In genomic region chrX:64277991-64278301, GRCm38 (mm10) we compare ENCODE assay signal across 10 mouse cellular contexts. TPM values are rescaled to one million over a fixed set of nuclear protein-coding genes. Genes with fewer than 3 reads are reported as not detected.
A peak's percentile ranks its signal among the peaks of the same experiment; 100 is the strongest.
DNase-seq lines count a peak whose midpoint lies in the region; ATAC-seq lines count a peak whose summit lies in the region.
"Had no signal": no experiment of that assay in that cellular context is flagged by ENCODE, and none has a peak within 500 bp of the region (broad histone marks: within the 10 kb centered on the region; RNA-seq: fewer than 3 reads in every experiment).

No protein-coding gene starts in this region.

- peak overlapping the region; percentile 58 for H3K4me2 ChIP-seq in forebrain, embryonic 14.5 days (ENCODE audit: low read length)
- peak overlapping the region; percentile 60 for H3K4me2 ChIP-seq in midbrain, embryonic 12.5 days (replicated peaks)

- no peak overlapping the region for H3K9ac ChIP-seq in forebrain, embryonic 14.5 days (ENCODE audit: low read length)
- H3K9ac ChIP-seq in midbrain, embryonic 12.5 days (replicated peaks): no peak overlapping the region

- H3K4me1 ChIP-seq in heart, embryonic 10.5 days: no peaks in the 10 kb centered on the region
- H3K4me1 ChIP-seq in forebrain, embryonic 14.5 days (ENCODE audit: control insufficient read depth, insufficient read depth, low read length): no peaks in the 10 kb centered on the region
- no peaks in the 10 kb centered on the region for H3K4me1 ChIP-seq in midbrain, embryonic 12.5 days

- ATAC-seq in forebrain, embryonic 14.5 days: peak; percentile 22; the same call in 1 of the 2 replicates
- ATAC-seq in midbrain, embryonic 12.5 days (ENCODE audit: low FRiP score, low read depth): peak; percentile 47; the same call in 1 of the 2 replicates
- no peak for ATAC-seq in erythroid progenitor cell, adult 5-6 weeks (replicated peaks; ENCODE audit: low FRiP score, poor library complexity, severe bottlenecking)

- 16% methylated on average over 6 of the region's 6 CpGs for WGBS in heart, embryonic 10.5 days
- WGBS in forebrain, embryonic 14.5 days: 20% methylated on average over 6 of the region's 6 CpGs
- 24% methylated on average over 6 of the region's 6 CpGs for WGBS in midbrain, embryonic 12.5 days

- no peaks in the 10 kb centered on the region for H3K36me3 ChIP-seq in heart, embryonic 10.5 days
- H3K36me3 ChIP-seq in forebrain, embryonic 14.5 days (ENCODE audit: control insufficient read depth, insufficient read depth, low read length): no peaks in the 10 kb centered on the region
- no peaks in the 10 kb centered on the region for H3K36me3 ChIP-seq in midbrain, embryonic 12.5 days

- no peak for DNase-seq in heart, embryonic 10.5 days (ENCODE audit: low spot score)
- DNase-seq in heart, adult 9 months (ENCODE audit: low spot score in 2 of 2): no peak
- peak; percentile 47 for DNase-seq in brain, adult 2 months (ENCODE audit: low read depth, low spot score)
- DNase-seq in forebrain, embryonic 14.5 days (ENCODE audit: low spot score): peak; percentile 44
- no peak for DNase-seq in layer of hippocampus, adult 8-10 months (ENCODE audit: low spot score in 2 of 2)
- DNase-seq in layer of hippocampus, adult 9-11 months: no peak
- DNase-seq: adrenal gland, adult 2 months; thymus, adult 18-20 months had no signal

- H3K9me3 ChIP-seq in heart, embryonic 10.5 days: no peaks in the 10 kb centered on the region
- no peaks in the 10 kb centered on the region for H3K9me3 ChIP-seq in forebrain, embryonic 14.5 days (replicated peaks; ENCODE audit: control insufficient read depth, low read length)
- no peaks in the 10 kb centered on the region for H3K9me3 ChIP-seq in midbrain, embryonic 12.5 days

- H3K27ac ChIP-seq in heart, embryonic 10.5 days: no peak overlapping the region
- no peak overlapping the region for H3K27ac ChIP-seq in forebrain, embryonic 14.5 days (ENCODE audit: low read depth, low read length)
- no peak overlapping the region for H3K27ac ChIP-seq in midbrain, embryonic 12.5 days (replicated peaks)

- H3K4me3 ChIP-seq in heart, embryonic 10.5 days: peak overlapping the region; percentile 60
- peak overlapping the region; percentile 46; the same call in 1 of the 2 replicates for H3K4me3 ChIP-seq in forebrain, embryonic 14.5 days (ENCODE audit: low read depth, low read length)
- peak overlapping the region; percentile 53; the same call in 1 of the 2 replicates for H3K4me3 ChIP-seq in midbrain, embryonic 12.5 days

- peaks cover 7% of the 10 kb centered on the region; the same call in 1 of the 2 replicates for H3K27me3 ChIP-seq in heart, embryonic 10.5 days (ENCODE audit: insufficient read depth, poor library complexity, severe bottlenecking)
- H3K27me3 ChIP-seq in forebrain, embryonic 14.5 days (replicated peaks; ENCODE audit: control insufficient read depth, insufficient read depth, low read length): no peaks in the 10 kb centered on the region
- H3K27me3 ChIP-seq in midbrain, embryonic 12.5 days: no peaks in the 10 kb centered on the region

RNA-seq across cellular contexts. Expression of gene Slitrk4, which starts 1.1 kb away (rescaled TPM):
- 2.8 and 5.2 TPM in 2 replicates for polyA plus RNA-seq in heart, embryonic 10.5 days (2016; fragmentation: Nextera tagmentation; extraction: Ambion mirVana)
- polyA plus RNA-seq in forebrain, embryonic 14.5 days (2014; fragmentation: Nextera tagmentation; extraction: Ambion mirVana): 6.7 and 9.5 TPM in 2 replicates
- polyA plus RNA-seq in midbrain, embryonic 12.5 days (2016; fragmentation: Nextera tagmentation; extraction: Ambion mirVana): 5.2 and 5.9 TPM in 2 replicates
- total RNA-seq in layer of hippocampus, adult 8-10 months (2022): 10 to 100 TPM; 35.7 to 53.5 (median 43.4) TPM
- not detected in 2 replicates for total RNA-seq in erythroid progenitor cell, adult 5-6 weeks (2015; ENCODE audit: low replicate concordance)
- not detected in 2 replicates for total RNA-seq in erythroid progenitor cell, adult 5-6 weeks (2017; ENCODE audit: low replicate concordance)
- polyA plus RNA-seq: adrenal gland, adult 2 months had no signal

Comparison
In these comparisons a context has a peak if more than half of its experiments do, and no peak if none do; other contexts are left out.
1. DNase-seq: peak in brain, adult 2 months (single experiment) and forebrain, embryonic 14.5 days (single experiment); none in heart, embryonic 10.5 days (single experiment), heart, adult 9 months (0 of 2), layer of hippocampus, adult 8-10 months (0 of 2) and layer of hippocampus, adult 9-11 months (single experiment).
2. Peak in every context shown above with its lines, with median percentiles within 50 percentile points of each other: H3K4me3 ChIP-seq.